Mouse (Mus musculus): ENCODE results near the gene Uqcc3. TPM values are rescaled to one million over a fixed set of nuclear protein-coding genes. Genes with fewer than 3 reads are reported as not detected.

The Uqcc3 gene
- polyA plus RNA-seq, 1 experiment from 2014 or later: 66.5 TPM

Small RNAs within 50 kb of the gene (microRNA-seq; reads per million reads assigned to microRNA genes)
- not detected for gene Mir5136

Other genes with a start within 250 kb of the Uqcc3 start
- 0.31 and 0.58 TPM in 2 replicates for gene Chrm1, start 217.1 kb downstream of the Uqcc3 start, polyA plus RNA-seq (2015; fragmentation: Nextera tagmentation; extraction: Ambion mirVana)
- gene Slc3a2, start 157.6 kb downstream of the Uqcc3 start, polyA plus RNA-seq (2015; fragmentation: Nextera tagmentation; extraction: Ambion mirVana): 151 and 153 TPM in 2 replicates
- gene Wdr74, start 145.1 kb downstream of the Uqcc3 start, polyA plus RNA-seq (2015; fragmentation: Nextera tagmentation; extraction: Ambion mirVana): 89.1 and 93.4 TPM in 2 replicates
- gene 1700092M07Rik, start 140.2 kb downstream of the Uqcc3 start, polyA plus RNA-seq (2015; fragmentation: Nextera tagmentation; extraction: Ambion mirVana): 2.2 and 2.5 TPM in 2 replicates
- gene Stx5a, start 139.5 kb downstream of the Uqcc3 start, polyA plus RNA-seq (2015; fragmentation: Nextera tagmentation; extraction: Ambion mirVana): 121 and 127 TPM in 2 replicates
- 195 and 206 TPM in 2 replicates for gene Nxf1, start 123.8 kb downstream of the Uqcc3 start, polyA plus RNA-seq (2015; fragmentation: Nextera tagmentation; extraction: Ambion mirVana)
- gene Tmem223, start 109.9 kb downstream of the Uqcc3 start, polyA plus RNA-seq (2015; fragmentation: Nextera tagmentation; extraction: Ambion mirVana): 264 and 280 TPM in 2 replicates
- 35.8 and 38.1 TPM in 2 replicates for gene Tmem179b, start 106.5 kb downstream of the Uqcc3 start, polyA plus RNA-seq (2015; fragmentation: Nextera tagmentation; extraction: Ambion mirVana)
- gene Taf6l, start 94.5 kb downstream of the Uqcc3 start, polyA plus RNA-seq (2015; fragmentation: Nextera tagmentation; extraction: Ambion mirVana): 28.8 and 30.5 TPM in 2 replicates
- 163 and 164 TPM in 2 replicates for gene Polr2g, start 82.3 kb downstream of the Uqcc3 start, polyA plus RNA-seq (2015; fragmentation: Nextera tagmentation; extraction: Ambion mirVana)
- gene Zbtb3, start 78.4 kb downstream of the Uqcc3 start, polyA plus RNA-seq (2015; fragmentation: Nextera tagmentation; extraction: Ambion mirVana): 8.1 and 8.3 TPM in 2 replicates
- 66.1 and 70.3 TPM in 2 replicates for gene Ttc9c, start 61.6 kb downstream of the Uqcc3 start, polyA plus RNA-seq (2015; fragmentation: Nextera tagmentation; extraction: Ambion mirVana)
- 6.1 and 6.4 TPM in 2 replicates for gene Hnrnpul2, start 60.9 kb downstream of the Uqcc3 start, polyA plus RNA-seq (2015; fragmentation: Nextera tagmentation; extraction: Ambion mirVana)
- not detected in 2 replicates for gene AC129217.1, start 51.1 kb downstream of the Uqcc3 start, polyA plus RNA-seq (2015; fragmentation: Nextera tagmentation; extraction: Ambion mirVana)
- gene Bscl2, start 43.5 kb downstream of the Uqcc3 start, polyA plus RNA-seq (2015; fragmentation: Nextera tagmentation; extraction: Ambion mirVana): 78.9 and 83.7 TPM in 2 replicates
- gene Gng3, start 41.7 kb downstream of the Uqcc3 start, polyA plus RNA-seq (2015; fragmentation: Nextera tagmentation; extraction: Ambion mirVana): 310 and 338 TPM in 2 replicates
- gene Lrrn4cl, start 30.2 kb downstream of the Uqcc3 start, polyA plus RNA-seq (2015; fragmentation: Nextera tagmentation; extraction: Ambion mirVana): 0.23 and 0.62 TPM in 2 replicates
- gene Ubxn1, start 9.4 kb downstream of the Uqcc3 start, polyA plus RNA-seq (2015; fragmentation: Nextera tagmentation; extraction: Ambion mirVana): 167 and 168 TPM in 2 replicates
- 61.5 and 61.8 TPM in 2 replicates for gene Lbhd1, start 2.8 kb upstream of the Uqcc3 start, polyA plus RNA-seq (2015; fragmentation: Nextera tagmentation; extraction: Ambion mirVana)
- gene Gm49403, start 3.0 kb upstream of the Uqcc3 start, polyA plus RNA-seq (2015; fragmentation: Nextera tagmentation; extraction: Ambion mirVana): not detected in 2 replicates
- gene 1810009A15Rik, start 7.9 kb upstream of the Uqcc3 start, polyA plus RNA-seq (2015; fragmentation: Nextera tagmentation; extraction: Ambion mirVana): 56.1 and 70.3 TPM in 2 replicates
- 0.54 TPM in 1 of 2 replicates, not detected in the other for gene Gm49416, start 8.0 kb upstream of the Uqcc3 start, polyA plus RNA-seq (2015; fragmentation: Nextera tagmentation; extraction: Ambion mirVana)
- gene Ints5, start 12.1 kb upstream of the Uqcc3 start, polyA plus RNA-seq (2015; fragmentation: Nextera tagmentation; extraction: Ambion mirVana): 34.8 and 38.9 TPM in 2 replicates
- gene Ganab, start 17.1 kb upstream of the Uqcc3 start, polyA plus RNA-seq (2015; fragmentation: Nextera tagmentation; extraction: Ambion mirVana): 96.8 and 99.8 TPM in 2 replicates
- 82.2 and 89.5 TPM in 2 replicates for gene B3gat3, start 39.5 kb upstream of the Uqcc3 start, polyA plus RNA-seq (2015; fragmentation: Nextera tagmentation; extraction: Ambion mirVana)
- gene Rom1, start 48.4 kb upstream of the Uqcc3 start, polyA plus RNA-seq (2015; fragmentation: Nextera tagmentation; extraction: Ambion mirVana): 1.9 and 2.4 TPM in 2 replicates
- 8.7 and 9.2 TPM in 2 replicates for gene Eml3, start 48.6 kb upstream of the Uqcc3 start, polyA plus RNA-seq (2015; fragmentation: Nextera tagmentation; extraction: Ambion mirVana)
- 149 and 153 TPM in 2 replicates for gene Mta2, start 61.0 kb upstream of the Uqcc3 start, polyA plus RNA-seq (2015; fragmentation: Nextera tagmentation; extraction: Ambion mirVana)
- gene Tut1, start 72.9 kb upstream of the Uqcc3 start, polyA plus RNA-seq (2015; fragmentation: Nextera tagmentation; extraction: Ambion mirVana): 32.4 and 32.6 TPM in 2 replicates
- gene Eef1g, start 86.1 kb upstream of the Uqcc3 start, polyA plus RNA-seq (2015; fragmentation: Nextera tagmentation; extraction: Ambion mirVana): 334 and 335 TPM in 2 replicates
- 3.7 and 4.9 TPM in 2 replicates for gene Ahnak, start 108.4 kb upstream of the Uqcc3 start, polyA plus RNA-seq (2015; fragmentation: Nextera tagmentation; extraction: Ambion mirVana)
- gene Scgb1a1, start 207.0 kb upstream of the Uqcc3 start, polyA plus RNA-seq (2015; fragmentation: Nextera tagmentation; extraction: Ambion mirVana): not detected in 2 replicates

Data from midbrain, embryonic 13.5 days (tissue).